Mouse (Mus musculus) embryonic facial prominence, embryonic 10.5 days (tissue): ENCODE measurements around the gene Cct5. TPM values are rescaled to one million over a fixed set of nuclear protein-coding genes. Genes with fewer than 3 reads are reported as not detected.

Experiments used
- DNase-seq: peaks from one replicate; pipeline ENCODE4 v3.0.0-alpha.2; 2017; ENCODE audit warnings: low spot score
- H3K27ac ChIP-seq: fragments of 300-500 bp; sonication (generic); replicated peaks from 2 replicates; pipeline ENCODE4 v1.5.1; 2016; ENCODE audit warnings: mild to moderate bottlenecking
- H3K27me3 ChIP-seq: fragments of 300-500 bp; sonication (generic); replicated peaks from 2 replicates; pipeline ENCODE4 v1.6.1; 2016; ENCODE audit warnings: low read depth, mild to moderate bottlenecking; ENCODE audit not compliant: poor library complexity, severe bottlenecking
- H3K36me3 ChIP-seq: fragments of 300-500 bp; sonication (generic); replicated peaks from 2 replicates; pipeline ENCODE4 v1.6.1; 2016; ENCODE audit warnings: mild to moderate bottlenecking, moderate library complexity
- H3K4me1 ChIP-seq: fragments of 300-500 bp; sonication (generic); 2 replicates; pipeline ENCODE4 v1.6.1; 2016
- H3K4me3 ChIP-seq: fragments of 300-500 bp; sonication (generic); 2 replicates; pipeline ENCODE4 v1.5.1; 2016; ENCODE audit warnings: mild to moderate bottlenecking, moderate library complexity
- H3K9me3 ChIP-seq: fragments of 300-500 bp; sonication (generic); 2 replicates; pipeline ENCODE4 v1.6.1; 2016; ENCODE audit warnings: mild to moderate bottlenecking
- WGBS: fragments of 180-500 bp; shearing (Covaris S2); methylation state at CpG from one replicate; pipeline ENCODE4 v1.1.7; 2016; 5-methylcytosine and 5-hydroxymethylcytosine counted together
- polyA plus RNA-seq: library from polyadenylated mRNA; unstranded; fragments of >200 nt; fragmentation: Nextera tagmentation; extraction: Ambion mirVana; gene quantifications from 2 replicates; pipeline ENCODE4 v1.2.1, GENCODE M21; 2016

The Cct5 gene
- polyA plus RNA-seq, 1 experiment from 2014 or later, result 782 TPM

GRCm38 (mm10) chr15:31550381-31550780 lies 51.2 kb downstream of the Cct5 start:
- no peak for DNase-seq
- Histone ChIP-seq H3K4me1 (peaks cover 12% of the 10 kb centered on the region), H3K9me3 (no peaks in the 10 kb centered on the region), H3K36me3 (no peaks in the 10 kb centered on the region), H3K4me3 (no peak overlapping the region), H3K27ac (no peak overlapping the region), H3K27me3 (no peaks in the 10 kb centered on the region)
- WGBS, result 89% methylated on average over 4 of the region's 4 CpGs

- Histone ChIP-seq H3K36me3 (no peaks in the 10 kb centered on the region), H3K27me3 (no peaks in the 10 kb centered on the region), H3K4me3 (no peak overlapping the region), H3K27ac (no peak overlapping the region), H3K4me1 (peaks cover 25% of the 10 kb centered on the region), H3K9me3 (no peaks in the 10 kb centered on the region)
- 39% methylated on average over 5 of the region's 5 CpGs for WGBS
- DNase-seq, result peak; percentile 57
These were observed 54.2 kb downstream of the Cct5 start for GRCm38 (mm10) chr15:31547421-31547820.

GRCm38 (mm10) chr15:31546291-31546690 lies 55.3 kb downstream of the Cct5 start:
- Histone ChIP-seq H3K27me3 (no peaks in the 10 kb centered on the region), H3K36me3 (no peaks in the 10 kb centered on the region), H3K4me3 (no peak overlapping the region), H3K4me1 (peaks cover 36% of the 10 kb centered on the region), H3K27ac (no peak overlapping the region), H3K9me3 (no peaks in the 10 kb centered on the region)
- 91% methylated on average over 6 of the region's 6 CpGs for WGBS
- DNase-seq, result no peak

- Histone ChIP-seq H3K9me3 (no peaks in the 10 kb centered on the region), H3K27me3 (no peaks in the 10 kb centered on the region), H3K4me1 (peaks cover 44% of the 10 kb centered on the region), H3K4me3 (no peak overlapping the region), H3K36me3 (no peaks in the 10 kb centered on the region), H3K27ac (no peak overlapping the region)
- DNase-seq, result no peak
- WGBS, result 82% methylated on average over 1 of the region's 1 CpGs
These were observed 56.5 kb downstream of the Cct5 start for GRCm38 (mm10) chr15:31545058-31545457.

- no peaks in the 10 kb centered on the region for H3K36me3 ChIP-seq
- H3K27me3 ChIP-seq, result no peaks in the 10 kb centered on the region
- no peak overlapping the region for H3K27ac ChIP-seq
- WGBS, result 18% methylated on average over 3 of the region's 3 CpGs
- no peaks in the 10 kb centered on the region for H3K9me3 ChIP-seq
- H3K4me1 ChIP-seq, result peaks cover 49% of the 10 kb centered on the region
- H3K4me3 ChIP-seq, result no peak overlapping the region
- no peak for DNase-seq
These were observed 58.4 kb downstream of the Cct5 start for GRCm38 (mm10) chr15:31543246-31543645.

- H3K27me3 ChIP-seq, result no peaks in the 10 kb centered on the region
- H3K4me1 ChIP-seq, result peaks cover 45% of the 10 kb centered on the region
- H3K4me3 ChIP-seq, result no peak overlapping the region
- no peaks in the 10 kb centered on the region for H3K36me3 ChIP-seq
- H3K27ac ChIP-seq, result peak overlapping the region; percentile 78
- DNase-seq, result peak; percentile 47
- no peaks in the 10 kb centered on the region for H3K9me3 ChIP-seq
- WGBS, result 11% methylated on average over 10 of the region's 10 CpGs
These were observed 59.3 kb downstream of the Cct5 start for GRCm38 (mm10) chr15:31542013-31542958.

Other genes starting within 250 kb of the Cct5 start
- gene Ankrd33b, start 234.1 kb downstream of the Cct5 start, polyA plus RNA-seq, result 0.29 and 0.67 TPM in 2 replicates
- gene Ropn1l, start 148.1 kb downstream of the Cct5 start, polyA plus RNA-seq, result 3.8 and 4.2 TPM in 2 replicates
- 38.9 and 39.8 TPM in 2 replicates for gene March6, start 70.8 kb downstream of the Cct5 start, polyA plus RNA-seq
- 2.3 and 2.5 TPM in 2 replicates for gene Cmbl, start 36.4 kb downstream of the Cct5 start, polyA plus RNA-seq
- gene Fam173b, start within 50 bp of the Cct5 start, polyA plus RNA-seq, result 13.4 and 14.7 TPM in 2 replicates